Mouse (Mus musculus) neutrophil, adult 5-6 weeks (primary cell): ENCODE measurements at regions not wholly inside any gene's neighbourhood (a gene's known extent, or its start where the extent isn't known, plus 50 kb on each side); places are given as distances from the start of the nearest gene placed in this dataset.

Experiments used
- ATAC-seq: fragments of 151-379, 151-347 bp; 2 replicates; pipeline ENCODE4 v1.8.0; 2017; ENCODE audit warnings: mild to moderate bottlenecking, moderate TSS enrichment; ENCODE audit not compliant: insufficient number of reproducible peaks, poor library complexity, low FRiP score, severe bottlenecking; ENCODE audit errors: extremely low read depth

GRCm38 (mm10) chr7:71223513-71224319, 127.6 kb downstream of the Gm10295 start:
- ATAC-seq = no peak

DNA sequence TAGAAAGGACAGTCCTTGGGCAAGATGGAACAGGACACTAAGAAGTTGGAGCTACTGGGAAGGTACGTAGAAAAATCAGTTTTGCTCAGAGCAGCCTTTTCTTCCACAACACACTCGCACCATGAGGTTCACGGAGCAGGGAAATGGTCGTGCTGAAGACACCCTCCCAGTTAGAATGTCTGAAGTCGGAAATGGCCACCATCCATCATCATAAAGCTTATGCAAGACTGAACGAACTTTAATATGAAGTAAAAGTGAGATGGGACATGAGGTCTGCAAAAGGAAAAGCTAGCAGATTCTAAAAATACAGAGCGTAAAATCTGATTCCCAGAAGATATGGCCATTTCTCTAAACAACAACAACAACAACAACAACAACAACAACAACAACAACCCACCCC, 133.9 kb downstream of the Gm10295 start:
- no peak for ATAC-seq

DNA sequence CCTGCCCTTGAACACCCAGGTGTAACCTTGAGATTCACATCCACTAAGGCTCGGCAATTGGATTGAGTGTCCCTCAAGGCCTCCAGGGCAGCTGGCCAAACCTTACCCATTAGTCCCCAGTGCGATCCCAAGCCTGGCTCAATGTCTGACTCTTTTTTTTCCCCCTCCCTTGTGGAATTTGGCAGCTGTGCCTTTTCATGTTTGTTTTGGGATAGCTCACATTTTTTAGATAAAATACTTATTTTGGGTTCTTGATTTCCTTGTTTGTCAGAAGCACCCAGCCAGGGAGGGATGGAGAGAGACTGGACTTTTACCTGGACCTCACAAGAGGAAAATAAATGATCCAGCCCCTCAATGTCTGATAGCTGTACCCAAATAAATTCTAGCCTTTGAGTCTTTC, 134.5 kb downstream of the Gm10295 start:
- no peak for ATAC-seq

- no peak for ATAC-seq
Measured at GRCm38 (mm10) chr7:71214500-71215055, 136.7 kb downstream of the Gm10295 start.

GRCm38 (mm10) chr7:71193131-71193530, 158.2 kb downstream of the Gm10295 start:
- ATAC-seq = no peak

DNA sequence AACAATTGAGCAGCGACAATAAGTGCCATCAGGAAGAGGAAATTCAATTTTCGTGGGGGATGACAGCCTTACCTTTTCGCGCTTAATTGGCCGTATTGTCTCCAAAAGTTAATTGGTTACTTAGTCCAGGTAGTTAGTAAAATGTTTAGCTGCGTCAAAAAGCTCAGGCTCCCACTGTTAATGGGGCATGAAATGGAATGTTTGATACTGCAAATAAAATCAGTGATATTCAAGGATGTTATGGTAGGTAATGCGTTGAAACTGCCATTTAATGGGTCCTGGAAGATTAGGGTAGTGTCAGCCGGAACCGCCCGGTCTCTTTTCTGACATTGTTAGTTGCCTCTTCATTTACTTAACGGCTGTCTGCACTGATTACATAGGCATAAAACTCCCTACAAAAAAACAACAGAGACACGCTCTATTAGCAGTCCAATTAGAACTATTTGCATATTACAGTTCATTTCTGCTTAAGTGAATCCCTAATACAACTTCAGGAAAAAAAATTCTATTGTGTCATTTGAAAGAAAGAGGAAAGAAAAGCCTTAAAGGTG, 161.0 kb downstream of the Gm10295 start:
- no peak for ATAC-seq

DNA sequence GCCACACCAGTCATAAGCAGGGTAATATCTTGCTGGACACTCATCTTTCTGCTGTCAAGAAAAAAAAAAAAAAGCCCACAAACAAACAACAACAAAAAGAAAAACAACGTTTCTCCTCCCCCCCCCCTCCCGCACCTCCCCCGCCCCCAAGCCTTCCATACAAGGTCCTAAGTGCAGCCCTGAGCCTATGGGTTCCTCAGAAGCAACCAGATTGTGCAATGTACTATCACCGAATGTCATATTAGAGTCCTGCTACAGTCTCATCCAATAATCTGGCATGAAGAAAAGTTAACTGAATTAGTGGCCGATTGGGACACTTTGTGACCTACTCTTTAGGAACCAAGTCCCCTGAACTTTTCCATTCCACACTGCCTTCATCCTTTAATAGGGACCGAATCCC, 161.5 kb downstream of the Gm10295 start:
- no peak for ATAC-seq

DNA sequence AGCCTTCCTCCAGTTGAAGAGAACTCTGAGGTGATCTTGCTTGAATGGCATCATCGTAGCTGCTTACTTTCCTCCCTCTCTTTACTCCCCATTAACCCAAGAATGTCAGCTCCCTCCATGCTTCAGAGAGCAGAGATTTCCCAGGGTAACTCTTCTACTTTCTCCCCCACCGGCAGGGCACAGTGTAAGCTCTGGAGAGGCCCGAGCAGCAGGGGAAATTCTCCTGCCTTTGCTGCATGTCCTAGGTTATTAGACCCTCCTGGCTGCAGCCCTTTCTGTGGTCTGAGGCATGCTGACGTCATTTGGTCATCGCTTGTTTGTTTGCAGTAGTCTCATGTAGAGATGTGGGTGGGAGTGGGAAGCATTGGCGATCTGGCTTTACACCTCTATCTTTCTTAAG, 163.2 kb downstream of the Gm10295 start:
- no peak for ATAC-seq

DNA sequence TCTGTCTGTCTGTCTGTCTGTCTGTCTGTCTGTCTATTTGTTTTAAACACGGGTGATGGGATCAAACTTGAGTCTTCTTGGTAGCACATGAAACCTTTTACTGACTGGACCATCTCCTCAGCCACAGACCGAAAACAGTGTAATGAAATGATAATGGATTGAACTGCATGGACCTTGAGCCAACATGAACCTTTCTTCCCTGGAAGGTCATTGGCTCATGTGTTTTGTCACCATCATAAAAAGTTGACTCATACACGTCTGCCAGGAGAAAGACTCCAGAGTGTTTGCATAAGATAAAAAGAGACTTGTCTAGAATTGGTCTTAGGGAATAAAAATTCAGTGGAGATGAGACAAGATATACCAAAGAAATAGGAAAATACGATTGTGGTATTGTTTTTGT, 176.4 kb downstream of the Gm10295 start:
- no peak for ATAC-seq

DNA sequence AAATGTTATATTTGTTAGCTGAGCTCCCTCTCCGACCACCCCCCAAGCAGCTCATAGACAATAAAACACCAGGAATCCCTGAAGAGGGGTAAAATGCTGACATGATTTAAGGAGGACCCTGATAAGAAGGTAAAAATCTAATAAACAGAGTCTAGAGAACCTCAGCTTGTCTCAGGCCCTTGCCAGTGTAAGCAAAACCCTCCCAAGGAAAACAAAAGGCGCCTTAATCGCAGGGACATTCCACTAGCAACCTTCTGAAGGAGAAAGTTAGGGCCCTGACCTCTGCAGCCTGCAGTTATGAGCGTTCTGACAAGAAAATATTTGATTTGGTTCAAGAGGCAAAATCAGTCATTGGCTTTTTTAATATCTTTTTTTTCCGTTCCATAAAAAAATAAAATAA, 212.2 kb downstream of the Gm10295 start:
- ATAC-seq = no peak

DNA sequence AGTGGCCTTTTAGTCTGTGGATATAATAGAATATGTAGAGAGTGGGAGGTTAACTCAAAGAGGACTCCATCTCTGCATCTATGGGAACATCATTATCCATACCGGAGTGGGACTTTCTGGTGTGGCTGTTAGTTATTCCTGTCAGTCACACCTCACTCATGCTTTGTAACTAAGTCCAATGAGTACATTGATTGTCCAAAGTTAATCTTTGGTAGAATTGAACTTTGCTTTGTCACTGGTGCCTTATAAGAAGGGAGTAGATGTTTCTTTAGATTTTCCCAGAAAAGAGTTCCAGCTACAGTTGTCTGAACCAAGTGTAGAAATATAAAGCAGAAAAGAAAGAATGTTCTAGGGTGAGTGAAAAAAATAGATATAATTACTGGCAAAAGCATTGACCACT, 221.3 kb downstream of the Gm10295 start:
- ATAC-seq = no peak

DNA sequence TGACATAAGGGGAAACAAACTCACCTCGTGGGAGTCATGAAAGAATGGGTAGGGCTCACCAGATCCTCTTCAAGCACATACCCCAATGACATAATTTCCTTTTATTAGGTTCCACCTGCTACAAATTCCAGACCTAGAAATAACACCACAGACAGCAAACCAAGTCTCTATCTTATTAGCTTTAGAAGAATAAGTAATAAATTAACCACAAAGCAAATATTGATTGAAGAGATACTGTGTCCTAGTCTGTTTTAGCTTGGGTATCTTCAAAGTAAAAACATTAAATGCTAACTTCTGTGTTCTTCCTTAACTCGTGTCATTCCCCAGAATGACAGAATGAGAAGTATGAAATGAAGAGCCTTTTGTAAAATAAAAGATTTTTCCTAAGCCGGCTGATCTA, 222.4 kb downstream of the Gm10295 start:
- no peak for ATAC-seq

GRCm38 (mm10) chr7:71121453-71121852, 229.8 kb downstream of the Gm10295 start:
- ATAC-seq = no peak

- ATAC-seq = no peak
Measured at GRCm38 (mm10) chr7:71120975-71121374, 230.3 kb downstream of the Gm10295 start.

- ATAC-seq = no peak
Measured at GRCm38 (mm10) chr7:71119987-71120386, 231.3 kb downstream of the Gm10295 start.

DNA sequence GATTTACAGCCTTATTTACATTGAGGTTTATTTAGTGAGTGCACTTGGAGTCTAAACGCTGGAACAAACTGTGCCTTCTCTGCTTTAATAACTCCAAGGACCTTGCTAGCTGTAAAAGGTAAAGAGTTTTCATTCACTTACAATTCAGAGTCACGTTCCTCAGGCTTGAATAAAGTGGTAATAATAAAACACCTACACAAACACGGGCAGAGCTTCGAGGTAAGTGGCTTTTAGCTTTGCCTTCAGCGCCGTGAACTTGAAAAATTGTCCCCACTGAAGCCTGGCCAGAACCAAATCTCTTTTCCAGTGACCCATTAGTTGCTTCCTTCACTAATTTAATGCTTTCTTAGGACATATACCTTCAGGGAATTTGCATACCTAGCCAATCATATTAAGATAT, 244.2 kb downstream of the Gm10295 start:
- no peak for ATAC-seq

- no peak for ATAC-seq
Measured at GRCm38 (mm10) chr7:71100266-71100665, 251.0 kb downstream of the Gm10295 start.

- no peak for ATAC-seq
Measured at GRCm38 (mm10) chr7:71098276-71098675, 253.0 kb downstream of the Gm10295 start.

DNA sequence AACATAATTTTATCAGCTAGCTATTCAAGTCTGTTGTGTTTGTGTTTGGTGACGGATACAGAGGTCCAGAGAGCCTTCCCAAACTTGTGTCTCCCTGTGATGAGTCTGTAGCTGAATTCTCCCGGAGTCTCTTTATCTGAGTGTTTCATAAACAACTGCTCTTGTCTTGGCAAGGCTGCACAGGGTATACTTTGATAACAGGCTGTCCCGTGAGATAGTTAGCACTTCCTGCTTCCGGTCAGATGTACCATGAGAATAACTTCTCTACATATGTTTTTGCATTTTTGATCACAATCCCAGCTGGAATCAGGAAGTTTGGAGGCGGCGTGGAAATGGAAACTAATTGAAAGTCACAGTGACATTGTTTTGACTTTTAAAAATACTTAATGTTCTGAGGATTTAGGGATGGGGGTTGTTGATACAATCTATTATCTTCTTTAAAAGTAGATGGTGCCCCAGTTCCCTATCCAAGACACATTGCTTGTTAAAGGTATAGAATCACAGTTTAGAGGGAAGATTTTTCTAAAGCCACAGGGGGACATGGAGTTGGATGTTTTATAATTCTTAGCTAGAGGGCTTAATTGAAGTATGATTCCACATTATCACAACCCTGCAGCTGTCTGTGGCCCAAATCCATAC, 257.9 kb downstream of the Gm10295 start:
- ATAC-seq = no peak

GRCm38 (mm10) chr7:71092825-71093224, 258.5 kb downstream of the Gm10295 start:
- ATAC-seq = no peak
